Mouse (Mus musculus) intestine, embryonic 14.5 days (tissue): ENCODE measurements at regions not wholly inside any gene's neighbourhood (a gene's known extent, or its start where the extent isn't known, plus 50 kb on each side); places are given as distances from the start of the nearest gene placed in this dataset.
A peak's percentile ranks its signal among the peaks of the same experiment; 100 is the strongest.

Experiments
- ATAC-seq: fragments of 200-750 bp; cut with Nextera tagmentation; replicated peaks from 2 replicates; pipeline ENCODE4 v1.8.0; 2017; ENCODE audit warnings: low read depth, moderate number of reproducible peaks, moderate TSS enrichment, moderate library complexity; ENCODE audit not compliant: low FRiP score, low TSS enrichment
- DNase-seq: peaks from one replicate; pipeline ENCODE4 v3.0.0-alpha.2; 2018; ENCODE audit warnings: low spot score
- H3K27ac ChIP-seq: fragments of 300-500 bp; sonication (generic); 2 replicates; pipeline ENCODE4 v1.5.1; 2014; ENCODE audit warnings: low read depth, mild to moderate bottlenecking, control low read depth
- H3K27me3 ChIP-seq: fragments of 300-500 bp; sonication (generic); replicated peaks from 2 replicates; pipeline ENCODE4 v1.6.1; 2014; ENCODE audit warnings: low read length, control low read depth; ENCODE audit not compliant: control insufficient read depth, insufficient read depth
- H3K36me3 ChIP-seq: fragments of 300-500 bp; sonication (generic); 2 replicates; pipeline ENCODE4 v1.6.1; 2014; ENCODE audit warnings: low read length, control low read depth; ENCODE audit not compliant: control insufficient read depth, insufficient read depth
- H3K4me1 ChIP-seq: fragments of 300-500 bp; sonication (generic); replicated peaks from 2 replicates; pipeline ENCODE4 v1.6.1; 2014; ENCODE audit warnings: low read length, control low read depth, mixed read lengths; ENCODE audit not compliant: control insufficient read depth, insufficient read depth
- H3K4me2 ChIP-seq: fragments of 300-500 bp; sonication (generic); 2 replicates; pipeline ENCODE4 v1.6.1; 2014; ENCODE audit warnings: low read length
- H3K4me3 ChIP-seq: fragments of 300-500 bp; sonication (generic); 2 replicates; pipeline ENCODE4 v1.5.1; 2014; ENCODE audit warnings: low read depth, low read length, control low read depth, mixed read lengths
- H3K9ac ChIP-seq: fragments of 300-500 bp; sonication (generic); 2 replicates; pipeline ENCODE4 v1.6.1; 2014; ENCODE audit warnings: mild to moderate bottlenecking, low read length
- H3K9me3 ChIP-seq: fragments of 300-500 bp; sonication (generic); 2 replicates; pipeline ENCODE4 v1.6.1; 2016; ENCODE audit warnings: low read length, control low read depth; ENCODE audit not compliant: control insufficient read depth
- WGBS: fragments of 180-500 bp; shearing (Covaris S2); extraction: QIAGEN DNeasy Blood & Tissue Kit; methylation state at CpG from one replicate; pipeline ENCODE4 v1.1.7; 2014; 5-methylcytosine and 5-hydroxymethylcytosine counted together

DNA sequence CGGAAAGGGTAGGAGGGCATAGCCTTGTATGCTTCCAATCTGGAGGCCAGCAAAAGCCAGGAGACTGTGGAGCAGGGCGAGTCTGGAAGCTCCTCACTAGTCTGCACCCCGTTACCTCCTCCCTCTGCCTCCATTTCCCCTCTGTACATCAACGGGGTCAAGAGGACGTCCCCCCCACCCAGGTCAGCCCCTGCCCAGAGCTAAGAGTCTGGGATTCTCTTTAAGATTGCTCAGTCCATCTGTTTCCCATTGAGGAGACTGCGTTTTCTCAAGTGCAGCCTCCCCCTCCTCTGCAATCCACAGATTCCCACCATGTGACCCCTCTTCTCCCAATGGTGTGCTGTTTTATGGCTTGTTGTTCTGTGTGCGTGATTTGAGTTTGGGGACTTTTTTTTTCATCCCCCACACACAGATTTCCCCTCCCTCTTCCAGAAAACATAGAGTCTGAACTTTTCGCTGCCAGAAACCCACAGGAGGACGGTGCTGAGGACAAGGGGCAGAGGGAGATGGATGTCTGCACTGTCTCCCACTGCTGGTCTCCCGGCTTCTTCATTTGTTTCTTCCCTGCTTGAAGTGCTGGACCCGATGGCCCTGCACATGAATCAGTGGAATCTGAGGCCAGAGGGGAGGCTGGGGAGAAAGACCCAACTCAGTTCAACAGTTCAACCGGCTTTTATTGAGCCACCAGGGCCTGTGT, 162.6 kb downstream of the Cyp26b1 start:
- peak; percentile 67 for ATAC-seq
- H3K27me3 ChIP-seq: no peaks in the 10 kb centered on the region

DNA sequence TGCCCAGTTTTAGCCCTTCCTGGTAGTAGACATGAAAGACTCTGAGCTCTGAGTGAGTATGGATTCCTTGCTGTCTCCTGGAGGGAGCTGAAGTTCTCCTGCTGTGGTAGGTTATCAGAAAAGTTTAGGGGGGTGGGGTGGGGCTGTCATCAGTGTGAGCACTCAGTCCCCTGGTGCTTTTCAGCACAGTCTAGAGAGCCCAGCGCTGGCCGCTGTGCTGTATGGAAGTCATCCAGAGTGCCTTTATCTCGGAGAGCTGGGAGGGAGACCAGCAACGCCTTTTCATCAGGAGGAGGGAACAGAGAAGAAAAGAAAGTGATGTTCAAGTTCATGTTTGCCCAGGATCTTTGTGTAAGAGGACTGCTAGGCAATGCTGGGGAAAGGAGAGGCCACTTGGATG, 163.6 kb downstream of the Cyp26b1 start:
- WGBS: 58% methylated on average over 4 of the region's 4 CpGs
- no peak overlapping the region for H3K9ac ChIP-seq
- DNase-seq (no peak), ATAC-seq (no peak)
- no peak overlapping the region for H3K4me3 ChIP-seq
- H3K4me1 ChIP-seq: peaks cover 3% of the 10 kb centered on the region; the same call in 1 of the 2 replicates
- H3K27ac ChIP-seq: no peak overlapping the region
- no peaks in the 10 kb centered on the region for H3K9me3 ChIP-seq
- H3K36me3 ChIP-seq: no peaks in the 10 kb centered on the region
- no peaks in the 10 kb centered on the region for H3K27me3 ChIP-seq
- H3K4me2 ChIP-seq: no peak overlapping the region

More for the DNA sequence above, 162.6 kb downstream of the Cyp26b1 start:
- 33% methylated on average over 12 of the region's 12 CpGs for WGBS
- peak; percentile 62 for DNase-seq
- H3K4me3 ChIP-seq: no peak overlapping the region
- H3K9ac ChIP-seq: no peak overlapping the region
- H3K4me1 ChIP-seq: peaks cover 3% of the 10 kb centered on the region; the same call in 1 of the 2 replicates
- H3K4me2 ChIP-seq: no peak overlapping the region
- H3K27ac ChIP-seq: no peak overlapping the region
- no peaks in the 10 kb centered on the region for H3K36me3 ChIP-seq
- no peaks in the 10 kb centered on the region for H3K9me3 ChIP-seq

DNA sequence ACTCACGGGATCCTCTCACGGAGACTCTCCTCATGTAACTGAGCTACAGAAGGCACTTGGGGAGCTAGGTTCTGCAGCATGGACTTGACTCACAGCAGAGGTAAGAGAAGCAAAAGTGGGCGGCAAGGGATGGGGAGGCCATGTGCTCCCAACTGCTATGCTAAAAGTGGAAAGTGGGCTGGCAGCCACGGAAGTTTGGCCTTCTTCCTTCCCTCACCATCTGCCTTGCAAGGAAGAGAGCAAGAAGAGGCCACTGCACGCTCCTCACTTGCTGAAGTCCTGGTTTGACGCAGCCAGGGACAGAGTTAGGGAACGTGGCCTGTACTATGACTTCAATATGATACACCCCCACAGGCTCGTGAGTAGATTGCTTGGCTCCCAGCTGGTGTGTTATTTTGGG, 164.5 kb downstream of the Cyp26b1 start:
- Histone ChIP-seq H3K4me2 (no peak overlapping the region), H3K27me3 (no peaks in the 10 kb centered on the region), H3K4me1 (peaks cover 3% of the 10 kb centered on the region; the same call in 1 of the 2 replicates), H3K27ac (no peak overlapping the region), H3K4me3 (no peak overlapping the region), H3K9ac (no peak overlapping the region), H3K9me3 (no peaks in the 10 kb centered on the region), H3K36me3 (no peaks in the 10 kb centered on the region)
- 85% methylated on average over 8 of the region's 8 CpGs for WGBS
- DNase-seq: no peak
- ATAC-seq: no peak

DNA sequence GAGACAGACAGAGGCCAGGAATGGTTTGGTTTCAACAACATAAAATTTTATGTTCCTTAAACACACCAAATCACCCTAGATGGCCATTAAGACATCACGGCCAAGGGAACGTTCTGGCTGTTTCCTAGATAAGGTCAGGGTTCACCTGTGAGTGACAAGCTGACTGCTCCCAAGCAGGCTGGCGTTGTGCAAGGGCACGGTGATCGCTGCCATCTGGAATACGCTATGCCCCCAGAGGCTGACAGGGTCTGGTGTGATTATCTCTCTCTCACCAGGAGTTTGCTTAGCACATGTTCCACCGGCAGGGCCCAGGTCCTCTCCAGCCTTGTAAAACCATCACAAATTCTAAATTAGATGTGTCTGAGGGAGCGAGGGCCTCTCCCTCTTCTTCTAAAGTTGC, 167.0 kb downstream of the Cyp26b1 start:
- 57% methylated on average over 8 of the region's 8 CpGs for WGBS
- DNase-seq: no peak
- no peak for ATAC-seq
- H3K27ac ChIP-seq: no peak overlapping the region
- no peaks in the 10 kb centered on the region for H3K9me3 ChIP-seq
- no peak overlapping the region for H3K4me2 ChIP-seq
- H3K27me3 ChIP-seq: no peaks in the 10 kb centered on the region
- no peak overlapping the region for H3K9ac ChIP-seq
- no peak overlapping the region for H3K4me3 ChIP-seq
- no peaks in the 10 kb centered on the region for H3K36me3 ChIP-seq
- H3K4me1 ChIP-seq: peaks cover 3% of the 10 kb centered on the region; the same call in 1 of the 2 replicates

DNA sequence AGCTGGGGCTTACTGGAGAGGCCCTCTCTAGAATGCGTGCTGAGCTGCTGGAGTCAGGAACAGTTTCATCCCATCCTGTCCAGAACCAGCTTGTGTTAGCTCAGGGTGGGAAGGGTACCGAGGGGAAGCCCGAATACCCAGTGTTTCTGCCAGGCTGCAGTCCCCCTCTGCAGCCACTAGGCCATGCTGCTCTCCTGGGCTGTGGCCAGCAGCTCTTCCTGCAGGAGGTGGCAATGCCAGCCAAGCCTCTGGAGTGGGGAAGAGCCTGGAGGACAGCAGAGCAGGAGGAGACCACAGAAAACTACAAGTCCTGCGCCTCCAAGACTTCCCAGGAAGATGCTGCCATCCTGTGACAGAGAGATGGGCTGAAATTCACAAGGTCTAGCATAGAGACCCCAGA, 167.9 kb downstream of the Cyp26b1 start:
- Histone ChIP-seq H3K27me3 (no peaks in the 10 kb centered on the region), H3K4me1 (peaks cover 1% of the 10 kb centered on the region; the same call in 1 of the 2 replicates), H3K36me3 (no peaks in the 10 kb centered on the region), H3K4me3 (no peak overlapping the region), H3K27ac (no peak overlapping the region), H3K9me3 (no peaks in the 10 kb centered on the region), H3K4me2 (no peak overlapping the region), H3K9ac (no peak overlapping the region)
- WGBS: 55% methylated on average over 4 of the region's 4 CpGs
- ATAC-seq: no peak
- no peak for DNase-seq

DNA sequence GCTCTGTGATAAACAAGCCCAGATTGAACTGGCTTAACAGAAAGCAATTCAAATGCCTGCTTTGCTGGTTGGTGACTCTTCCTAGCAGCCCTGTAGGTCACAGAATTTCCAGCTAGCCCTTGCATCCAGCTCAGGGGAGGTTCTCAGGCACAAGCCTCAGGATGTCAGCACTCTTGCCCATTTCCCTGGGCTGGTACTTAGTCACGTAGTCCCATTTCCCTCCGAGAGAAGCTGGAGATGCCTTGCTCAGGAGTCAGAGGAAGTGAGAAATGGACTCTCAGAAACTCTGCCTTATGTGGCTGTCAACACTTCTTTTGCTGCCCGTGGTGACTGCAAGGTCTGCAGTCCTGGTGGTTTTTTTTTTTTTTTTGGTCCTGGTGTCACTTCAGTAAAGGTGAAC, 170.8 kb downstream of the Cyp26b1 start:
- Histone ChIP-seq H3K27ac (no peak overlapping the region), H3K4me2 (no peak overlapping the region), H3K27me3 (no peaks in the 10 kb centered on the region), H3K4me3 (no peak overlapping the region), H3K4me1 (no peaks in the 10 kb centered on the region), H3K9ac (no peak overlapping the region), H3K36me3 (no peaks in the 10 kb centered on the region), H3K9me3 (no peaks in the 10 kb centered on the region)
- 49% methylated on average over 3 of the region's 3 CpGs for WGBS
- DNase-seq: no peak
- no peak for ATAC-seq

DNA sequence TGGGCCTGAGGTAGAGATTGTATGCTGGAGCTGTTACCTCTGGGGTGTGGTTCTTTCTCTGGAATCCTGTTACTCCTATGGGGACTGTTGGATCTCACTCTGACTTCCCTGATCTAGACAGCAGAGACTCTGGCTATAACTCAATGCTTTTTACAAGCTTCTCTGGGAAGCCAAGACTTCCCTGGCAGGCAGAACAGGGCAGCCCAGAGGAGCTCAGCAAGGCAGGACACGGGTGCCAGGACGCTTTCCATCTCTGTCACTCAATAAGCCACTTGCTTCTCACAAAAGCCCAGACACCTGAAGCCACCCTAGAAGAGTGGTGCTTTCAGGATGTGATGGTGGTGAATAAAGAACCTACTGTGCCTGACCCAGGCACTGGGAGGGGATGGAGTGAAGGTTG, 174.0 kb downstream of the Cyp26b1 start:
- Histone ChIP-seq H3K4me1 (peaks cover 5% of the 10 kb centered on the region; the same call in 1 of the 2 replicates), H3K27me3 (no peaks in the 10 kb centered on the region), H3K27ac (no peak overlapping the region), H3K4me2 (no peak overlapping the region), H3K9ac (no peak overlapping the region), H3K9me3 (no peaks in the 10 kb centered on the region), H3K4me3 (no peak overlapping the region), H3K36me3 (no peaks in the 10 kb centered on the region)
- ATAC-seq: no peak
- 73% methylated on average over 2 of the region's 2 CpGs for WGBS
- DNase-seq: no peak

DNA sequence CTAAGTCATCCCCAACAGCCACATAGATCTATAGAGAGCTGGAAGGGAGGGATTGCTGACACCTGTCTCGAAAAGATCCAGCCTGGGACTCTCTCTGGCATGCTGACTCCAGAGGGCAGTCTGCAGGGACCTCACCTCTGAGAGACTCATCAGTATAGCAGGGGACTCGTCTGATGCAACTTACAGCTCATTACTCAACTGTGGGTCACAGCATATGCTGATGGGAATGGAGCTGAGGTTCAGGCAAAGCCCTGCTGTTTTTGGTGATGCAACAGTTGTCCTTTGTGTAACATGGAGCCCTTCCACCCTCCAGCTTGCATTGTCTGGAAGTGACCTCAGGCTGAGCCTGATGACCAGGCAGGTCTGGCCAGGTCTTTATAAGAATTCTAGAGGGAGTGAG, 174.4 kb downstream of the Cyp26b1 start:
- H3K9me3 ChIP-seq: no peaks in the 10 kb centered on the region
- no peaks in the 10 kb centered on the region for H3K36me3 ChIP-seq
- no peak overlapping the region for H3K27ac ChIP-seq
- no peak overlapping the region for H3K4me2 ChIP-seq
- WGBS: 54% methylated on average over 2 of the region's 2 CpGs
- DNase-seq: no peak
- ATAC-seq: no peak
- H3K9ac ChIP-seq: no peak overlapping the region
- peaks cover 7% of the 10 kb centered on the region for H3K4me1 ChIP-seq
- H3K27me3 ChIP-seq: no peaks in the 10 kb centered on the region
- H3K4me3 ChIP-seq: no peak overlapping the region

DNA sequence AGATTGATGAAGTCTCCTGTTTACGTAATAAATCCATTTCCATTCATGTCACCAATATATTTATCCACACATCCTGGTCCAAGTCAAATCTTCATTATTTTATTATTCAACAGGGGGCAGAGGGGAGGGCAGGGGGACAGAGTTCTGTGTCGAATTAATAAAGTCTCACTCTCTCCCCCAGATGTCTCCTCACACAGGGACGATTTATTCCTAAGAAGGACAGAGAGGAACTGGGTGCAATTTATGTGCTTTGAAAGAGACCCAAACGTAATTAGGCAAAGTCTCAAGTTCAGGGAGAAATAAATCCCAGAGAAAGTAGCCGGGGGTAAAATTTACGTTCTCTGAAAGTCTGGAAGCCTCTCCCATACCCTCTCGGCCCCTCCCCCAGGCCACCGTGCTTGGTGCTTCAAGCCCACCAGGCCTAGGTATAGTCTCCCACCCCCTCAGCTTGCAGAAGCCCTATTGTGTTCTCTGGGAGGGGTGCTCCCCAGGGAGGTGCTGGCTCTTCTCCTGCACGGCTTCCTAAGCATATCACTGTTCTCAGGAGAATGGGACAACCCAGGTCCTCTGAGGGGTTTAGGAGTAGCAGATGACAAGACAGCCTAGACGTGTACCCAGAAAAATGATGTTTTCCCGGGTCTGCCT, 176.6 kb downstream of the Cyp26b1 start:
- Histone ChIP-seq H3K27ac (no peak overlapping the region), H3K4me1 (peaks cover 10% of the 10 kb centered on the region), H3K9me3 (no peaks in the 10 kb centered on the region), H3K36me3 (no peaks in the 10 kb centered on the region), H3K4me2 (no peak overlapping the region), H3K9ac (no peak overlapping the region), H3K27me3 (no peaks in the 10 kb centered on the region), H3K4me3 (no peak overlapping the region)
- 38% methylated on average over 11 of the region's 11 CpGs for WGBS
- ATAC-seq: no peak
- no peak for DNase-seq
